Mouse (Mus musculus) heart, embryonic 16.5 days (tissue): Measurements from ENCODE around the gene Utp18. TPM values are rescaled to one million over a fixed set of nuclear protein-coding genes. Genes with fewer than 3 reads are reported as not detected.
A peak's percentile ranks its signal among the peaks of the same experiment; 100 is the strongest.

Experiments used
- ATAC-seq: fragments of 200-750 bp; cut with Nextera tagmentation; replicated peaks from 2 replicates; pipeline ENCODE4 v1.8.0; 2017; ENCODE audit warnings: moderate number of reproducible peaks; ENCODE audit not compliant: insufficient read depth, low FRiP score; ENCODE audit errors: extremely low read depth
- H3K27ac ChIP-seq: fragments of 300-500 bp; sonication (generic); 2 replicates; pipeline ENCODE4 v1.5.1; 2014; ENCODE audit warnings: mild to moderate bottlenecking, low read length, control low read depth, moderate library complexity
- H3K27me3 ChIP-seq: fragments of 300-500 bp; sonication (generic); 2 replicates; pipeline ENCODE4 v1.6.1; 2014; ENCODE audit warnings: low read length, mixed read lengths; ENCODE audit not compliant: control insufficient read depth, insufficient read depth
- H3K36me3 ChIP-seq: fragments of 300-500 bp; sonication (generic); 2 replicates; pipeline ENCODE4 v1.6.1; 2014; ENCODE audit not compliant: control insufficient read depth, insufficient read depth
- H3K4me1 ChIP-seq: fragments of 300-500 bp; sonication (generic); 2 replicates; pipeline ENCODE4 v1.6.1; 2014; ENCODE audit warnings: low read length, mixed read lengths; ENCODE audit not compliant: control insufficient read depth, insufficient read depth
- H3K4me2 ChIP-seq: fragments of 300-500 bp; sonication (generic); 2 replicates; pipeline ENCODE4 v1.6.1; 2014; ENCODE audit warnings: low read depth, mild to moderate bottlenecking, control low read depth, low read length
- H3K4me3 ChIP-seq: fragments of 300-500 bp; sonication (generic); 2 replicates; pipeline ENCODE4 v1.5.1; 2014; ENCODE audit warnings: mild to moderate bottlenecking, control low read depth, low read length
- H3K9ac ChIP-seq: fragments of 300-500 bp; sonication (generic); 2 replicates; pipeline ENCODE4 v1.6.1; 2014; ENCODE audit warnings: low read length, control low read depth
- H3K9me3 ChIP-seq: fragments of 300-500 bp; sonication (generic); replicated peaks from 2 replicates; pipeline ENCODE4 v1.6.1; 2016; ENCODE audit warnings: low read length; ENCODE audit not compliant: control insufficient read depth
- WGBS: fragments of 180-500 bp; shearing (Covaris S2); extraction: QIAGEN DNeasy Blood & Tissue Kit; methylation state at CpG from one replicate; pipeline ENCODE4 v1.1.7; 2014; 5-methylcytosine and 5-hydroxymethylcytosine counted together
- polyA plus RNA-seq: library from polyadenylated mRNA; unstranded; fragments of >200 nt; fragmentation: Nextera tagmentation; extraction: Ambion mirVana; gene quantifications from 2 replicates; pipeline ENCODE4 v1.2.1, GENCODE M21; 2015

Gene Utp18
- polyA plus RNA-seq, 1 experiment from 2014 or later = 17.0 TPM

DNA sequence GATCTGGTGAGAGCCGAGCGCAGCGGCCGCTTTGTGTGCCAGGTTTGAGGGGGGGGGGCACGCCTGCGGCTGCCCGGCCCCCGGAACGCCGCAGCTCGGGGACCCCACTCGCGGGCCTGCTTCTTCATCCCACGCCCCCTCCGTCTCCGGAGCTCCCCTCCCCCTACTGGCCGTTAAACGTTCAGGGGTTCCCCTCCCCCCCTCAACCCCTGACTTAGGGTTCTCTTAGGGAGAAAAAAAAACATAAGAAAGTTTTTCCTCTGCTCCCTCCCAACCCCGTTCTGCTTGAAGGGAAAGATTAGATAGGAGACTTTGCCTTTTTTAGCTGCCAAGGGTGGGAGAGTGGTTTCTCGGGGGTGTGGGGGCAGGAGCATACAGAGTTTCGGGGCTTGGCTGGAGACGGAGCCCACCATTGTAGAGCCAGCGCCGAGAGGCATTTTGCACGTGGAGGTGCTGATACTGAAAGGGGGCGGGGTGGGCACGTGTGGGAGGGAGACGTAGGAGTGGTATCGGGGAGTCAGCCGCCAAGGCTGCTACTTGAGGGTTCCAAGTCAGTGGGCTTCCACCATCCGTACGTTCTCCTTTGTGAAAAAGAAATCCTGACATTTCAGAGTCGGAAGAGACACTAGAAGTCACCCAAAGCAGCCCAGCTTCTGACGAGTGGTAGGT is 979 bp upstream of the Utp18 start:
- Histone ChIP-seq H3K27me3 (no peaks in the 10 kb centered on the region), H3K27ac (peak overlapping the region; percentile 96), H3K9me3 (no peaks in the 10 kb centered on the region), H3K36me3 (no peaks in the 10 kb centered on the region; the same call in 1 of the 2 replicates), H3K4me1 (peaks cover 16% of the 10 kb centered on the region), H3K4me2 (peak overlapping the region; percentile 93), H3K9ac (peak overlapping the region; percentile 98), H3K4me3 (peak overlapping the region; percentile 100)
- ATAC-seq = no peak; the same call in 1 of the 2 replicates
- WGBS = under 1% methylated on average over 33 of the region's 34 CpGs

DNA sequence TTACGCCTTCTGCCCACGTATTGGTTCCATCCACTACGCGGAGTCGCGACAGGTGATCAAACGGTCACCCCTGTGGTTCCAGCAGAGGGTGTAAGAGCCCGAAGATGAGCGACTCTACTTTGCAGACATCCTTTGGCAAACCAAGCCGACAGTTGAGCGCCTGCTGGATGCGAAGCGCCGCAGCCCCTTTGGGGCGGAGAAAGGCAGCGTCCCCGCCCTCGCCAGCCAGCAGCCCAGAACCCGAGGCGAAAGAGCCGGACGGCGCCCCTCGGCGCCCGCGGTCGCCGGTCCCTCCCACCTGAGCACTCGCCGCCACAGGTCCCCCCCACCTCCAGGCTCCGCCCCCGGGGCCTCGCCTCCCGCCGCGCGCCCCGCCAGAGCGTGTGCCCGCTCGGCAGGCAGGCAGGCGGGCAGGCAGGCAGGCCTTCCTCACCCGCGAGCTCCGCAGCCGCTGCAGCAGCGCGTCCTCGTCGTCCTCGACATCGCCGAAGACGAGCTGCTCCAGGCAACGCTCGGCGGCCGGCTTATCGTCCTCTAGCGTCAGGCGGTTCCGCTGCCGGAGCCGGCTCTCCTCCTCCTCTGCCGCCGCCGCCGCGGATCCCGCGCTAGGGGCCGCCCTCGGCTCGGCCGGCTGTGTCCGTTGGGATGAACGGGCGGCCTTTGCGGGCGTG is 530 bp downstream of the Utp18 start:
- Histone ChIP-seq H3K36me3 (peaks cover 5% of the 10 kb centered on the region), H3K27ac (peak overlapping the region; percentile 96), H3K9ac (peak overlapping the region; percentile 87), H3K4me3 (peak overlapping the region; percentile 100), H3K4me2 (peak overlapping the region; percentile 70), H3K9me3 (no peaks in the 10 kb centered on the region), H3K4me1 (peaks cover 16% of the 10 kb centered on the region), H3K27me3 (no peaks in the 10 kb centered on the region)
- peak; percentile 47 for ATAC-seq
- WGBS = under 1% methylated on average over 80 of the region's 81 CpGs

DNA sequence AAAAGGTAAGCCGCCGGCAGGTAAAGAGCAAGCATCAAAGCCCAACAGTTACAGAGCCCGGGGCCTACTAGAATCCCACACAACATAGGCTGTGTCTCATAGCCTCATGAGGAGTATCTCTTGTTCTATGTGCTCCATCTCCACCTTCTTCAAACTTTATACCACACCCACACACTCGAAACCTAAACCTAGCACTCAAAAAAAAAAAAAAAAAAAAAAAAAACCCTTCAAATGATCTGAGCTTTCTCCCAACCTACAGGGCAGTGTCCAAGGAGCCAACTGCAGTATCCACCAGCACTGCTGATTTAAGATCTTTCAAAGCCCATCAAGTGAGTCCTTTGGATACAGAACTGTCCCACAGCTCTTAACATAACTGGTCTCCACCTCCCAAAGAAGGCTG is 1.5 kb downstream of the Utp18 start:
- Histone ChIP-seq H3K4me3 (peak overlapping the region; percentile 100; the same call in 1 of the 2 replicates), H3K36me3 (peaks cover 10% of the 10 kb centered on the region), H3K9me3 (no peaks in the 10 kb centered on the region), H3K27ac (no peak overlapping the region), H3K4me1 (peaks cover 16% of the 10 kb centered on the region), H3K4me2 (peak overlapping the region; percentile 70), H3K9ac (no peak overlapping the region), H3K27me3 (no peaks in the 10 kb centered on the region)
- WGBS = 81% methylated on average over 4 of the region's 4 CpGs
- no peak for ATAC-seq

DNA sequence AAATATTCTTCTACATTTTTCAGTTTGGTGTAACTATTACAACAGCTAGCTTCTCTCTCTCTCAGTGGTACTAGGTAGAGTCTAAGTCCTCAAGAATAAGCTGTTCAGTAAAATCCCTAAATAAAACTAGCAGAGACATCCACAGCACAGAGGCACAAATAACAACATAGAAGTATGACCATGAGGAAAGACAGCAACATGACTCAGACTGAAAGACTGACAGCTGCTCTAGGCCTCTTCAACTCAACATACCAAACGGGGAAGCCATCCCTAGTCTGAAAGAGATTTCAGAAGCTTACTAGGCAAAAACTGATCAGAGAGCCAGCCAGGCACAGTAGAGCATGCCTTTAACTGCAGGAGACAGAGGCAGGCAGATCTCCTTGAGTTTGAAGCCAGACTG is 22.9 kb downstream of the Utp18 start:
- Histone ChIP-seq H3K9me3 (no peaks in the 10 kb centered on the region), H3K4me3 (no peak overlapping the region), H3K9ac (no peak overlapping the region), H3K27me3 (no peaks in the 10 kb centered on the region), H3K27ac (no peak overlapping the region), H3K4me2 (no peak overlapping the region), H3K4me1 (no peaks in the 10 kb centered on the region), H3K36me3 (peaks cover 38% of the 10 kb centered on the region)
- no peak for ATAC-seq
- WGBS = 80% methylated on average over 1 of the region's 1 CpGs

DNA sequence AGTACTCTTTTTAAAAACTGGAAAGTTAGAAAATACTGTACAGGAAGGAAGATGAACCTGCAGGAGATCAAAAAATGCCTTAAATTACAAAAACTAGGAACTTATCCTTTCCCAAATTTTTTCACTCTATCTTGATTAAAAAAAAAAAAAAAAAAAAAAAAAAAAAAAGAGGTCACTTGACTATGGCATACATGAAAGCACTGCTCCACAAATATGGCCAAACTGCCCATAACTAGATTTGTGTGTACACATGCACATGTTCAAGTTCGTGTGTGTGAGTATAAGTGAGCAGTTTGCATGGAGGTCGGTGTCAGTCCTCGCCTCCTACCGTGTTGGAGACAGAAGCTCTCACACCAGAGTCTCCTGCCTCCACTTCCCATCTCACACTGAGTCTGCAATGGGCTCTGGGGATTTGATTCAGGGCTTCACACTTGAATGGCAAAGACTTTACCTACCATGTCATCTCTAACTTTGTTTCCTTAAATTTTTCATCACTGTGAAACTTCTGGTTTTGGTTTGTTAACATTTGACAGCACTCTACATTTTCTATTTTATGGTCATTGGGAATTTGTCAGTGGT is 23.4 kb downstream of the Utp18 start:
- Histone ChIP-seq H3K27ac (no peak overlapping the region), H3K27me3 (no peaks in the 10 kb centered on the region), H3K36me3 (peaks cover 34% of the 10 kb centered on the region), H3K4me1 (no peaks in the 10 kb centered on the region), H3K4me3 (no peak overlapping the region), H3K9ac (no peak overlapping the region), H3K4me2 (no peak overlapping the region), H3K9me3 (no peaks in the 10 kb centered on the region)
- ATAC-seq = no peak
- 89% methylated on average over 4 of the region's 4 CpGs for WGBS

DNA sequence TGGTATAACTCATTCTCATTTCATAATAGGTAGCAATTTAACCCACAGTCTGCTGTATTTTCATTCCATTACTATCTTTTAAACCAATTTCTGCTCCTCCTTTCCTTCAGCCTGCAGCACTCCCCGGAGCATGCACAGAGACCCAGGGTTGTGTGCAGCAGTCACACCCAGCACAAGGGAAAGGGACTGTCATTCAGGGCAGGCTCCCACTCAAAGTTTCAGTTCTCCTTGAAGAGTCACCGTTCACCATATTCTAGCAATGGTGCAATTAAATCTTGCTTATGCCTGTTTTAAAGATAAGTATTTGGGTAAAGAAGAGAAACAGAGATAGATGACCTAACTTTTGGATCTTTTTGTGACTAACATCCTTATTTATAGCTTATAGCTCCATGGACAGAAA is 24.4 kb downstream of the Utp18 start:
- no peaks in the 10 kb centered on the region; the same call in 1 of the 2 replicates for H3K4me1 ChIP-seq
- H3K4me2 ChIP-seq = no peak overlapping the region
- H3K4me3 ChIP-seq = no peak overlapping the region
- H3K36me3 ChIP-seq = peaks cover 24% of the 10 kb centered on the region
- H3K27ac ChIP-seq = no peak overlapping the region
- no peak for ATAC-seq
- 74% methylated on average over 2 of the region's 2 CpGs for WGBS
- no peak overlapping the region for H3K9ac ChIP-seq
- no peaks in the 10 kb centered on the region for H3K27me3 ChIP-seq
- no peaks in the 10 kb centered on the region for H3K9me3 ChIP-seq

DNA sequence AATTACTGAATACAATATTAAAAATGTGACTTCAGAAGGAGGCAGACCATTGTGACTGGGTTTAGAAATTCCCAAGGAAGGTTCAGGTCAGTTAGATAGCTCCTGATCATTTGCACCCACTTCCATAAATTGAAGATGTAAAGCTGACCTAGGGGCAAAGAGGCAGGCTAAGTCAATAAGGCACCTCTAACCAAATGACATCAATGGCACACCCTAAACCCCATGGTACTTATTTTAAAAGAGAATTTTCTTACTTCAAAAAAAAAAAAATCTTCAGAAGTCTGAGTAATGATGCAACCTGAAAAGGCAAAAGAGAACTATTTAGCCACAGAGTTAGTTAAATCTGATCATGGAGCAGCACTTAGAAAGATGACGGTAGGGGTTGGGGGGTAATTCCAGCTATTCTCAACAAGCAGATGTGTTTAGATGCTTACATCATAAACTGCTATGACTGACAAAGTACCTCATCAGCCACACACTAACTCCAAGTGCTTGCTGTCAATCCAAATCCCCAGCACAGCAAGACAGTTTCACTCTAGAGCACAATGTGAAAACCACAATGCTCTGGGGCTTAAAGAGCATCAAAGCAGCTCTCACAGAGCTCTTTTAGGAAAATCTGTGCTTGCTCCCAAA is 24.9 kb downstream of the Utp18 start:
- Histone ChIP-seq H3K36me3 (peaks cover 21% of the 10 kb centered on the region), H3K4me3 (no peak overlapping the region), H3K9me3 (no peaks in the 10 kb centered on the region), H3K4me2 (no peak overlapping the region), H3K27me3 (no peaks in the 10 kb centered on the region), H3K27ac (no peak overlapping the region), H3K9ac (no peak overlapping the region), H3K4me1 (no peaks in the 10 kb centered on the region; the same call in 1 of the 2 replicates)
- 71% methylated on average over 1 of the region's 1 CpGs for WGBS
- ATAC-seq = no peak

DNA sequence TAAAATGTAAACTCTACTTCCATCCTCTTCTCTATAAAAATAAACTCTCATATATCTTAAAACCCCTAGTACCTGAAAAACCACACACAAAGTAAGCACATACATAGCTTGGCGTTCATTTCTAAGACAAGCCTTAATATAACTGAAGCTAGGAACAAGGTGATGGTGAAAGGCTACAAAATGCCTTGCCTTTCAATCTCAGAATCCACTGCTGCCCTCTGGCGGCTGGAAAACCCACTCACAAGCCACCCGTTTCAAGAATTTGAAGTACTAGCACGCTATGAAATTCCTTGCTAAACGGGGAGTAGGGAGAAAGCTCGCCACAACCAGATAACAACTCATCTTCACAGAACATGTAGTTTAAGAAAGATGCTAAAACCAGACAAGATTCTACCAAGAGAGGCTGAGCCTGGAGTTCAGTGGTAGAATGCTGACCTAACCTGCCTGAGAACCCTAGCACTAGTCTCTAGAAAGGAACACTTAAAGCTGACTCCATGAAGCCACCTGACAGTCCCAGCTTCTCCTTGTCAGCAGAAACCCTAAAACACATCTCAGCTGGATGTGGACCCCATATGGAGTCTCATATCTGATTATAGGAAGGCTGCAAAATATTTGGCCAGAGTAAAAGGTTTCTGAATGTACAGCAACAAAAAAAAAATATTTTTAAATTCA is 29.1 kb downstream of the Utp18 start:
- H3K9me3 ChIP-seq = no peaks in the 10 kb centered on the region
- H3K4me2 ChIP-seq = no peak overlapping the region; the same call in 1 of the 2 replicates
- WGBS = 3% methylated on average over 6 of the region's 6 CpGs
- H3K27me3 ChIP-seq = no peaks in the 10 kb centered on the region
- no peak overlapping the region for H3K4me3 ChIP-seq
- H3K4me1 ChIP-seq = no peaks in the 10 kb centered on the region; the same call in 1 of the 2 replicates
- H3K9ac ChIP-seq = no peak overlapping the region
- no peak for ATAC-seq
- H3K27ac ChIP-seq = no peak overlapping the region
- peaks cover 7% of the 10 kb centered on the region for H3K36me3 ChIP-seq
